Mouse (Mus musculus) cerebellum, postnatal 36 days (tissue): ENCODE measurements around the gene Cycs.

Source experiments
- DNase-seq, 2 experiments: peaks; one replicate each; pipeline ENCODE4 v3.0.0; 2021 to 2022; ENCODE audit warnings: mixed read lengths in 2 of 2

The Cycs gene

DNA sequence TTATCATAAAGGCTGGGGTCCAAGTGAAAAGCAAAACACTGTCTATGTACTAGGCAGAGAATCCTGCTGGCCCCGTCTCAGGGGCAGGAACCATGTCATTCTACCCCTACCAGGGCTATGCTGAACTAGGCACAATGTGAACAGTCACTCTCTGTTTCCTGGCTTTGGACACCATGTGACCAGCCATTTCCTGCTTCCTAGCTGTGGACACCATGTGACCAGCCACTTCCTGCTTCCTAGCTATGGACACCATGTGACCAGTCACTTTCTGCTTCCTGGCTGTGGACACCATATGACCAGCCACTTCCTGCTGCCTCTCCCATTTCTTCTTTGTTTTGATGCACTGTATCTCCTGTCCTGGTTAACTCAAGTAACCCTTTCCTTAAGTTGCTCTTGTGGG, 23.8 kb downstream of the Cycs start:
- DNase-seq, result no peak

DNA sequence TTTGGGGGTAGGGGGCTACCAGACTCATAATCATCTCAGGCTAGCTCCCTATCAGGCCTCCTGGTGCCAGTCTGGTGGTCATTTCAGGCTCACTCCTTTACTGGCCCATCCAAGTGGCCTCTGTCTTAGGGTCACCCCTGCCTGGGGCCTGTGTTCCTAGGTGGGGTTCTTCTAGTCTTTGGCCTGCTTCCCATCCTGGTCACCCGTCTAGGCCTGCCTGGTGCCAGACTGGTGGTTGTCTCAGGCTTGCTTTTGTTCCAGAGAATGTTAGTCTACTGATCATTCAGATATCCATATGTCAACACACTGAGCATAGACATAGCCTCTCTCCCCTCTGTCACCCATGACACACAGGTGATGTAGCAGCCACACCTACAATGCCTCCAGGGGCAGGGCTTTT, 26.7 kb downstream of the Cycs start:
- DNase-seq, result no peak

DNA sequence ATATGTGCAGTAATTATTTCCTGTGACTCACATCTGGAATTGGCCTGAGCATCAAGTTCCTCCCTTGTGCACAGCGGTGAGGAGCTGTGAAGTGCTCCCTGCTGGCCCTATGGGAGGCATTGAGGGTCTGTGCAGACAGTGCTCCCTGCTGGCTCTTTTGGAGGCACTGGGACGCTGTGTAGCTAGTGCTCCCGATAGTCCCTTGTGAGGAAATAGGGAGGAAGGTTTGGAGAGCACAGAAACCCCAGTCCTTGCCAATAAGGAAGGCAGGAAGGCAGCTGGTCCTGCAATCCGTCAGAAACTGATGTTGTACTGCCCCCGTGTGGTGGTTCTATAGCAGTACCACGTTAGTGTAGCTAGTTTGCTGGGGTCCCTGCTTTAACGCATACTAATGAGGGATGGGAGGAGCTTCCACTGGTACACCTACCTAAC, 29.9 kb downstream of the Cycs start:
- DNase-seq, result peak; percentile 71 to 78

GRCm38 (mm10) chr6:50535346-50535745, 31.0 kb downstream of the Cycs start:
- DNase-seq, result no peak

DNA sequence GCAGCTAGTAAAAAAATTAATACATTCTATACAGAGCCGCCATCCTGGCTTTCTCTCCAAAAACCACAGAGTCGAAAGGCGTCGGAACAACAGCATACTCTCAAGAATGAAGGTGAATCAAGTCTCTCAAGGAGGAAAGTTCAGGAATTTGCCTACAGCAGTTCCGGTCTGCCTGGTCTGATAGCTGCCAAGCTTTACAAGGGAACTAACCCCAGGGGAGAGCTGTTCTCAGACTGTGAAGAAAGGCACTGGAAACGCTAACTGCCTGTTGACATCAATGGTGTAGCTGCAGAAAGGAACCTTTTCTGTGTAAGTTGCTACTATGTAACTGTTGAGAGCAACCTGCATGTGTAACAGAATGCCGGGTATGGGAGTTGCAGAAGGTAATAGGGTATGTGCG, 34.4 kb downstream of the Cycs start:
- DNase-seq, result no peak

GRCm38 (mm10) chr6:50531003-50531402, 35.3 kb downstream of the Cycs start:
- no peak for DNase-seq

- no peak for DNase-seq
These were observed 37.1 kb downstream of the Cycs start for GRCm38 (mm10) chr6:50529194-50529593.

- DNase-seq, result no peak
These were observed 38.9 kb downstream of the Cycs start for GRCm38 (mm10) chr6:50527416-50527815.

DNA sequence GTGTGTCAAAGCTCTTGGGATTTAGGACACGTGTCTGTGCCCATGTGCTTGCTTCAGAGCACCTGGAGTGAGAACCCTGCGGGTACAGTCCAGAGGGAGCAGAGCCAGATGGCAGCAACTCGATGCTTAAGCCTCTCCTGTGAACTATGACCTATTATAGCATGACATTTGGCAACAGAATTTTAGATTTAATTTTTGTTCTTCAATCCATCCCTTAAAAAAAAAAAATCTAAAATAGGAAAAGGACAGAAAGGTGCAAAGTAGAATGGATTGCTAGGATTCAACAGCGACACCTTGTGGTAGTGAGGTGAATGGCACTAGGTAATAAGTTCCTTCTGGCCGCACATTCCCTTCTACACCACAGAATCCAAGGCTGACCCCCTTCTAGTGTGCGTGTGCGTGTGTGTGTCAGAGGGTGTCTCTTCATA, 39.7 kb downstream of the Cycs start:
- peak; percentile 65 to 83 for DNase-seq

GRCm38 (mm10) chr6:50525846-50526245, 40.5 kb downstream of the Cycs start:
- DNase-seq, result no peak

DNA sequence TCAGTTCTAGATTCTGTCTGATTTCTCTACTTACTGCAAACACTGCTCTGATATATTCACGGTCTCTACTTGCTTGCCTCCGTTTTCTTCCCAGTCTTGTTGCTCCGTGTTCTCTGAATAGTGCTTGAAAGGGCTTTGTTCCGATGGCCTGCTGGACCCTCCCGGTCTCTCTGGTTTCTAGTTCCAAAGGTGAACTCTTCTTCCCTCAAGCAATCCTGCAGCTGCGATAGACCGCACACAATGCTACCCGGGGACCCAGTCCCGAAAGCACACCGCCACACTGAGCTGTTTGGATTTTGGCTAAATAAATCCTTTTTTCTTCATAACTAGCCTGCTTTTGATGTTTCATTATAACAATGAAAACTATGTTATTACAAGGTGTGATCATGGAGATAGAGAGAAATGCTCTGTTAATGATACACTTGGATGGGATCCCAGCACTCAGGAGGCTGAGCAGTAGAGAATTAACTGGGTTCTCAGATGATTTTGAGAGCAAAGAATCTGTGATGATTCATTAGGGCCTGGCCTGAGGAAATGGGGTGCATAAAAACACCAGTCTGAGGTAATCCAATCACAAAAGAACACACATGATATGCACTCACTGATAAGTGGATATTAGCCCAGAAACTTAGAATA, 42.0 kb downstream of the Cycs start:
- DNase-seq, result no peak

DNA sequence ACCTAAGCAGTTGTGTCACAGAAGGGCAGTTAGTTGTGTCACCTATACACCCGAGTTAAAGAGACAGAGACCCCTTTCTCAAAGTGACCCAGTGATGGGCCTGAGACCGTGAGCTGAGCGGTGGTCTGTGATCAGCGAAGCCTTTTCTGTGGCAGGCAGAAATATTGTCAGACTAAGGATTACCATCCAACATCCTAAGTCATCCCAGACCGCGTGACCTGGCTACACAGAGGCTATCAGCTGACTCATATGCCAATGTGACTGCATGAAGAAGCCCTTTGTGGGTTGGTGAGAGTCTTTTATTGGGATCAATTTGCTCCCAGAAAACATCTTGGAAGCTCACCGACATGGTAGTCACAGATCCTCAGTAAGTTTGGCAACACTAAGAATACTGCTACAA, 43.6 kb downstream of the Cycs start:
- no peak for DNase-seq

GRCm38 (mm10) chr6:50521532-50522135, 44.7 kb downstream of the Cycs start:
- no peak for DNase-seq

- DNase-seq, result no peak
These were observed 46.2 kb downstream of the Cycs start for GRCm38 (mm10) chr6:50520139-50520538.

GRCm38 (mm10) chr6:50518371-50518770, 48.0 kb downstream of the Cycs start:
- no peak for DNase-seq
